Comparison of ENCODE assay signal across 7 mouse cellular contexts in genomic region chr17:80729080-80729749, GRCm38 (mm10). TPM values are rescaled to one million over a fixed set of nuclear protein-coding genes. Genes with fewer than 3 reads are reported as not detected.
DNase-seq lines count a peak whose midpoint lies in the region; ATAC-seq and TF ChIP-seq lines count a peak whose summit lies in the region.

No protein-coding gene starts in this region.

- no peak overlapping the region for H3K4me3 ChIP-seq in embryonic fibroblast, embryonic 13.5 days (ENCODE audit: insufficient read depth, low read length)
- H3K4me3 ChIP-seq in limb, embryonic 11.5 days (ENCODE audit: low read depth, low read length), result peak overlapping the region; percentile 93
- H3K4me3 ChIP-seq in stomach, embryonic 14.5 days (ENCODE audit: low read depth, low read length), result no peak overlapping the region

- no peak for TF ChIP-seq POLR2A in embryonic fibroblast, embryonic 13.5 days (IDR thresholded peaks at IDR 0.05; ENCODE audit: low read depth, low read length)

- no peak for ATAC-seq in limb, embryonic 11.5 days (ENCODE audit: insufficient number of reproducible peaks, low FRiP score, low TSS enrichment, low read depth)
- ATAC-seq in stomach, embryonic 14.5 days (ENCODE audit: insufficient number of reproducible peaks, insufficient read depth, low FRiP score, low read depth), result peak; percentile 19; the same call in 1 of the 2 replicates
- ATAC-seq in megakaryocyte progenitor cell, adult 5-6 weeks (replicated peaks; ENCODE audit: poor library complexity), result no peak

- H3K27ac ChIP-seq in embryonic fibroblast, embryonic 13.5 days (ENCODE audit: insufficient read depth, low read length), result 0 out of 2 replicates have a peak overlapping the region, but pooled peaks have one; percentile 18
- 0 out of 2 replicates have a peak overlapping the region, but pooled peaks have one; percentile 26 for H3K27ac ChIP-seq in limb, embryonic 11.5 days (replicated peaks; ENCODE audit: low read depth, low read length)
- H3K27ac ChIP-seq in stomach, embryonic 14.5 days (ENCODE audit: low read length), result peak overlapping the region; percentile 99

- no peak overlapping the region for H3K9ac ChIP-seq in limb, embryonic 11.5 days (ENCODE audit: low read length)
- no peak overlapping the region for H3K9ac ChIP-seq in stomach, embryonic 14.5 days (replicated peaks; ENCODE audit: low read depth, low read length)

- H3K27me3 ChIP-seq in limb, embryonic 11.5 days (ENCODE audit: control insufficient read depth, insufficient read depth, low read length), result no peaks in the 10 kb centered on the region
- no peaks in the 10 kb centered on the region for H3K27me3 ChIP-seq in stomach, embryonic 14.5 days (ENCODE audit: control insufficient read depth, insufficient read depth, low read length)

- H3K4me2 ChIP-seq in limb, embryonic 11.5 days (ENCODE audit: low read depth, severe bottlenecking), result no peak overlapping the region
- peak overlapping the region; percentile 64 for H3K4me2 ChIP-seq in stomach, embryonic 14.5 days (replicated peaks; ENCODE audit: low read depth, low read length)

- DNase-seq in ovary, postnatal 36 days (ENCODE audit: low spot score), result peak; percentile 28
- DNase-seq in ovary, postnatal 10 days (ENCODE audit: low spot score), result no peak
- no peak for DNase-seq in limb, embryonic 11.5 days (ENCODE audit: low spot score)
- DNase-seq in spleen, postnatal 14 days (ENCODE audit: low spot score in 2 of 2), result no peak

- H3K9me3 ChIP-seq in limb, embryonic 11.5 days (ENCODE audit: control insufficient read depth, low read length), result no peaks in the 10 kb centered on the region
- H3K9me3 ChIP-seq in stomach, embryonic 14.5 days (ENCODE audit: control insufficient read depth, low read depth, low read length), result no peaks in the 10 kb centered on the region

- 27% methylated on average over 9 of the region's 9 CpGs for WGBS in limb, embryonic 11.5 days
- WGBS in stomach, embryonic 14.5 days, result 20% methylated on average over 9 of the region's 9 CpGs

- no peaks in the 10 kb centered on the region for H3K4me1 ChIP-seq in embryonic fibroblast, embryonic 13.5 days (ENCODE audit: control insufficient read depth, insufficient read depth, low read length)
- peaks cover 7% of the 10 kb centered on the region for H3K4me1 ChIP-seq in limb, embryonic 11.5 days (ENCODE audit: control insufficient read depth, insufficient read depth, low read length)
- peaks cover 14% of the 10 kb centered on the region for H3K4me1 ChIP-seq in stomach, embryonic 14.5 days (ENCODE audit: control insufficient read depth, insufficient read depth, low read length)

- H3K36me3 ChIP-seq in limb, embryonic 11.5 days (ENCODE audit: control insufficient read depth, insufficient read depth, low read length), result no peaks in the 10 kb centered on the region
- H3K36me3 ChIP-seq in stomach, embryonic 14.5 days (ENCODE audit: control insufficient read depth, insufficient read depth, low read length), result no peaks in the 10 kb centered on the region

- no peak for TF ChIP-seq CTCF in embryonic fibroblast, embryonic 13.5 days (IDR thresholded peaks at IDR 0.05; ENCODE audit: borderline replicate concordance, insufficient read depth, low read length)

RNA-seq across cellular contexts. Expression of gene Map4k3, which starts 0.9 kb away (rescaled TPM):
- polyA plus RNA-seq in embryonic fibroblast, embryonic 13.5 days (2011; ENCODE audit: insufficient read length, low read depth, missing spikeins), result 99.4 and 100 TPM in 2 replicates
- polyA plus RNA-seq in limb, embryonic 11.5 days (2014; fragmentation: Nextera tagmentation; extraction: Ambion mirVana), result 33.7 and 36.1 TPM in 2 replicates
- polyA plus RNA-seq in stomach, embryonic 14.5 days (2014; fragmentation: Nextera tagmentation; extraction: Ambion mirVana), result 39.5 and 42.5 TPM in 2 replicates
- 8.4 and 10.0 TPM in 2 replicates for total RNA-seq in megakaryocyte progenitor cell, adult 5-6 weeks (2015)
- total RNA-seq in megakaryocyte progenitor cell, adult 5-6 weeks (2017), result 8.0 and 8.7 TPM in 2 replicates

Comparison
In these comparisons a context has a peak if more than half of its experiments do, and no peak if none do; other contexts are left out.
1. H3K27ac ChIP-seq: peak in every context shown above with its lines; median percentile 99 in stomach, embryonic 14.5 days; 26 in limb, embryonic 11.5 days; 18 in embryonic fibroblast, embryonic 13.5 days.